Mouse (Mus musculus): ENCODE measurements at regions not wholly inside any gene's neighbourhood (a gene's known extent, or its start where the extent isn't known, plus 50 kb on each side); places are given as distances from the start of the nearest gene placed in this dataset.

- H3K4me1 ChIP-seq (replicated peaks; ENCODE audit: insufficient read depth, low read length), result no peaks in the 10 kb centered on the region
- H3K9me3 ChIP-seq (replicated peaks; ENCODE audit: low read length), result no peaks in the 10 kb centered on the region
These were observed 80.5 kb upstream of the Got2 start for GRCm38 (mm10) chr8:95968828-95969227.

DNA sequence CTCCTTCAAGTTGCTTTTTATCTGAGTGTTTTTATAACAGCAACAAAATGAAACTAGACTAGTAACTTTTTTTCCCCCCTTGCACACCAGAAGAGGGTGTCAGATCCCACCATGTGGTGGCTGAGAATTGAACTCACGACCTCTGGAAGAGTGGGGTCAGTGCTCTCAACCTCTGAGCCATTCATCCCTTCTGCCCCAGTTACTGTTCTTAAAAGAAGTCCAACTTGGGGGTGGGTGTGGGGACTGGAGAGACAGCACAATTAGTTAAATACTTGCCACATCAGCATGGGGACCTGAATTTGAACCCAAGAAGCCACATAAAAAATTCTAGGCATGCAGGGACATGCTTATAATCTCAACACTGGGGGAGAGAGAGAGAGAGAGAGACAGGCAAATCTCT is 78.1 kb upstream of the Got2 start:
- no peaks in the 10 kb centered on the region for H3K4me1 ChIP-seq (replicated peaks; ENCODE audit: insufficient read depth, low read length)
- H3K27ac ChIP-seq, result no peak overlapping the region
- TF ChIP-seq CTCF (IDR thresholded peaks at IDR 0.05; ENCODE audit: low read depth), result no peak
- H3K9me3 ChIP-seq (replicated peaks; ENCODE audit: low read length), result no peaks in the 10 kb centered on the region
- no peak overlapping the region for H3K9ac ChIP-seq (ENCODE audit: low read depth, low read length)
- no peak for DNase-seq (ENCODE audit: low spot score)
- ATAC-seq (replicated peaks; ENCODE audit: low FRiP score, low read depth), result no peak
- no peak overlapping the region for H3K4me3 ChIP-seq (replicated peaks; ENCODE audit: low read depth, low read length)
- H3K36me3 ChIP-seq (ENCODE audit: insufficient read depth, low read length), result no peaks in the 10 kb centered on the region
- H3K4me2 ChIP-seq (ENCODE audit: low read length), result no peak overlapping the region
- no peaks in the 10 kb centered on the region for H3K27me3 ChIP-seq (ENCODE audit: insufficient read depth, low read length)
- 21% methylated on average over 1 of the region's 1 CpGs for WGBS

More at GRCm38 (mm10) chr8:95968828-95969227, 80.5 kb upstream of the Got2 start:
- Histone ChIP-seq H3K27me3 (ENCODE audit: insufficient read depth, low read length) (no peaks in the 10 kb centered on the region), H3K9ac (ENCODE audit: low read depth, low read length) (no peak overlapping the region), H3K4me2 (ENCODE audit: low read length) (no peak overlapping the region), H3K4me3 (replicated peaks; ENCODE audit: low read depth, low read length) (no peak overlapping the region), H3K27ac (no peak overlapping the region), H3K36me3 (ENCODE audit: insufficient read depth, low read length) (no peaks in the 10 kb centered on the region)
- DNase-seq (ENCODE audit: low spot score) (no peak), ATAC-seq (replicated peaks; ENCODE audit: low FRiP score, low read depth) (no peak)
- WGBS, result 92% methylated on average over 6 of the region's 6 CpGs
- no peak for TF ChIP-seq CTCF (IDR thresholded peaks at IDR 0.05; ENCODE audit: low read depth)

GRCm38 (mm10) chr8:95952257-95952656 is 63.9 kb upstream of the Got2 start:
- Histone ChIP-seq H3K4me2 (ENCODE audit: low read length) (peak overlapping the region; percentile 50), H3K36me3 (ENCODE audit: insufficient read depth, low read length) (no peaks in the 10 kb centered on the region), H3K9me3 (replicated peaks; ENCODE audit: low read length) (no peaks in the 10 kb centered on the region), H3K4me1 (replicated peaks; ENCODE audit: insufficient read depth, low read length) (no peaks in the 10 kb centered on the region), H3K27me3 (ENCODE audit: insufficient read depth, low read length) (no peaks in the 10 kb centered on the region), H3K27ac (no peak overlapping the region), H3K9ac (ENCODE audit: low read depth, low read length) (no peak overlapping the region), H3K4me3 (replicated peaks; ENCODE audit: low read depth, low read length) (no peak overlapping the region; the same call in 1 of the 2 replicates)
- DNase-seq (ENCODE audit: low spot score), result peak; percentile 22
- WGBS, result 21% methylated on average over 10 of the region's 10 CpGs
- no peak for ATAC-seq (replicated peaks; ENCODE audit: low FRiP score, low read depth)
- TF ChIP-seq CTCF (IDR thresholded peaks at IDR 0.05; ENCODE audit: low read depth), result no peak

- under 1% methylated on average over 17 of the region's 17 CpGs for WGBS
- TF ChIP-seq CTCF (IDR thresholded peaks at IDR 0.05; ENCODE audit: low read depth), result peak; percentile 85
- no peak overlapping the region for H3K27ac ChIP-seq
- DNase-seq (ENCODE audit: low spot score) (peak; percentile 92), ATAC-seq (replicated peaks; ENCODE audit: low FRiP score, low read depth) (peak; percentile 54)
- peak overlapping the region; percentile 50 for H3K4me2 ChIP-seq (ENCODE audit: low read length)
- H3K36me3 ChIP-seq (ENCODE audit: insufficient read depth, low read length), result no peaks in the 10 kb centered on the region
- peak overlapping the region; percentile 25 for H3K4me3 ChIP-seq (replicated peaks; ENCODE audit: low read depth, low read length)
- no peaks in the 10 kb centered on the region for H3K9me3 ChIP-seq (replicated peaks; ENCODE audit: low read length)
- no peak overlapping the region for H3K9ac ChIP-seq (ENCODE audit: low read depth, low read length)
- H3K27me3 ChIP-seq (ENCODE audit: insufficient read depth, low read length), result no peaks in the 10 kb centered on the region
- H3K4me1 ChIP-seq (replicated peaks; ENCODE audit: insufficient read depth, low read length), result no peaks in the 10 kb centered on the region
These were observed 63.4 kb upstream of the Got2 start for GRCm38 (mm10) chr8:95951794-95952193.

All from kidney, postnatal 0 days (tissue).